Mouse (Mus musculus) cortical plate, adult 2 months (tissue): Measurements from ENCODE around the gene Crygd.

Experiments
- CTCF ChIP-seq: fragments of 200-500 bp; IDR thresholded peaks from 2 replicates; pipeline ENCODE4 v1.5.1; 2011; ENCODE audit warnings: mild to moderate bottlenecking, control low read depth, low read length; ENCODE audit not compliant: insufficient read depth; ENCODE audit errors: extremely low read depth
- POLR2A ChIP-seq: fragments of 200-500 bp; IDR thresholded peaks from 2 replicates; pipeline ENCODE4 v1.6.1; 2011; ENCODE audit warnings: mild to moderate bottlenecking, low read length, control low read depth; ENCODE audit not compliant: insufficient read depth; ENCODE audit errors: extremely low read depth

DNA sequence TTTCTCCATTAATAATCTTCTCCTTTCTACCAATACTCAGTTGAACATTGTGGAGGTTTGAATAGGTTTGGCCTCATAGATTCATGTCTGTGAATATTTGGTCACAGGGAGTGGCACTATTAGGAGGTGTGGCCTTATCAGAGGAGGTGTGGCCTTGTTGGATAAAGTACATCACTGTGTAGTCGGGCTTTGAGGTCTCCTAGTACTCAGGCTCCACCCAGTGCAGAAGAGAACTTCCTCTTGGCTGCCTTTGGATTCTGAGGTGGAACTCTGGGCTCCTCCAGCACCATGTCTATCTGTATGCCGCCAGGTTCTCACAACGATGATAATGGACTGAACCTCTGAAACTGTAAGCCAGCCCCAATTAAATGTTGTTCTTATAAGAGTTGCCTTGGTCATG, 33.7 kb upstream of the Crygd start:
- TF ChIP-seq CTCF (no peak), POLR2A (no peak)
